Mouse (Mus musculus) lung, adult 2 months (tissue): ENCODE results near the gene Hps4.

Experiments
- CTCF ChIP-seq: fragments of 200-500 bp; IDR thresholded peaks from 2 replicates; pipeline ENCODE4 v1.5.1; 2011; ENCODE audit warnings: mild to moderate bottlenecking, low read length, control low read depth; ENCODE audit not compliant: insufficient read depth
- POLR2A ChIP-seq: fragments of 200-500 bp; IDR thresholded peaks from 2 replicates; pipeline ENCODE4 v1.6.1; 2011; ENCODE audit warnings: low read depth, mild to moderate bottlenecking, control low read depth, low read length, borderline replicate concordance; ENCODE audit errors: extremely low read depth

GRCm38 (mm10) chr5:112320936-112321335 is 21.9 kb upstream of the Hps4 start:
- no peak for TF ChIP-seq POLR2A
- TF ChIP-seq CTCF, result no peak
